Mouse (Mus musculus) lung, postnatal 4 days (tissue): ENCODE data around the gene Dlx4.

Experiments
- DNase-seq, 2 experiments: peaks; one replicate each; pipeline ENCODE4 v3.0.0; 2021

Dlx4 gene

GRCm38 (mm10) chr11:95142258-95142657 is 3.8 kb downstream of the Dlx4 start:
- no peak for DNase-seq

GRCm38 (mm10) chr11:95139871-95140270 is 6.2 kb downstream of the Dlx4 start:
- DNase-seq = no peak

- DNase-seq = no peak
Observed at GRCm38 (mm10) chr11:95137281-95137680, 8.8 kb downstream of the Dlx4 start.

- DNase-seq = no peak
Observed at GRCm38 (mm10) chr11:95133321-95133720, 12.7 kb downstream of the Dlx4 start.

- DNase-seq = no peak
Observed at GRCm38 (mm10) chr11:95130668-95131252, 15.3 kb downstream of the Dlx4 start.

GRCm38 (mm10) chr11:95128359-95128758 is 17.7 kb downstream of the Dlx4 start:
- no peak for DNase-seq

- DNase-seq = peak; percentile 36 to 57
Observed at GRCm38 (mm10) chr11:95126272-95127245, 19.5 kb downstream of the Dlx4 start.

- DNase-seq = no peak
Observed at GRCm38 (mm10) chr11:95125366-95125948, 20.6 kb downstream of the Dlx4 start.

- no peak for DNase-seq
Observed at GRCm38 (mm10) chr11:95122100-95122489, 24.0 kb downstream of the Dlx4 start.

- no peak for DNase-seq
Observed at GRCm38 (mm10) chr11:95121161-95122099, 24.6 kb downstream of the Dlx4 start.

GRCm38 (mm10) chr11:95120633-95121020 is 25.4 kb downstream of the Dlx4 start:
- DNase-seq = no peak

- peak; percentile 51 to 52 for DNase-seq
Observed at GRCm38 (mm10) chr11:95119990-95120632, 26.0 kb downstream of the Dlx4 start, which contains the start of gene Dlx3. TSS of gene Dlx3 (plus strand) at chr11:95120119.

GRCm38 (mm10) chr11:95118505-95118904 is 27.6 kb downstream of the Dlx4 start:
- DNase-seq = peak; percentile 70 to 84

- DNase-seq = peak; percentile 58 to 76
Observed at GRCm38 (mm10) chr11:95117030-95117429, 29.0 kb downstream of the Dlx4 start.

- DNase-seq = no peak
Observed at GRCm38 (mm10) chr11:95110081-95110480, 36.0 kb downstream of the Dlx4 start.

- DNase-seq = no peak
Observed at GRCm38 (mm10) chr11:95109000-95109399, 37.1 kb downstream of the Dlx4 start.

GRCm38 (mm10) chr11:95106440-95107236 is 39.4 kb downstream of the Dlx4 start:
- peak; percentile 74 to 85 for DNase-seq

- DNase-seq = peak; percentile 63 to 87
Observed at GRCm38 (mm10) chr11:95105274-95105874, 40.7 kb downstream of the Dlx4 start.

- DNase-seq = peak in 1 of 2 experiments; percentile 61
Observed at GRCm38 (mm10) chr11:95104266-95104665, 41.8 kb downstream of the Dlx4 start.

- peak in 1 of 2 experiments; percentile 54 for DNase-seq
Observed at GRCm38 (mm10) chr11:95102161-95102904, 43.7 kb downstream of the Dlx4 start.
